Mouse (Mus musculus): ENCODE results near the gene Zfp810. TPM values are rescaled to one million over a fixed set of nuclear protein-coding genes. Genes with fewer than 3 reads are reported as not detected.
"Not testable (repeated sequence)": the region's sequence is repeated elsewhere in the genome, so short reads cannot be mapped to it uniquely, and the experiment has no call there.

The Zfp810 gene
- polyA plus RNA-seq, 1 experiment = 6.3 TPM

GRCm38 (mm10) chr9:22307920-22308262 is 443 bp upstream of the Zfp810 start:
- peak overlapping the region; percentile 90 for H3K4me3 ChIP-seq (ENCODE audit: insufficient read depth, low read depth, low read length)
- H3K27ac ChIP-seq (replicated peaks; ENCODE audit: low read depth, low read length); H3K4me1 ChIP-seq (ENCODE audit: control insufficient read depth, insufficient read depth, insufficient read length, low read length): not testable (repeated sequence)

GRCm38 (mm10) chr9:22306726-22307125 is 722 bp downstream of the Zfp810 start:
- Histone ChIP-seq H3K4me3 (ENCODE audit: insufficient read depth, low read depth, low read length) (peak overlapping the region; percentile 90), H3K27ac (replicated peaks; ENCODE audit: low read depth, low read length) (0 out of 2 replicates have a peak overlapping the region, but pooled peaks have one; percentile 29)

GRCm38 (mm10) chr9:22302199-22302598 is 5.2 kb downstream of the Zfp810 start:
- no peak overlapping the region for H3K27ac ChIP-seq (replicated peaks; ENCODE audit: low read depth, low read length)
- H3K4me1 ChIP-seq (ENCODE audit: control insufficient read depth, insufficient read depth, insufficient read length, low read length) = peaks cover 3% of the 10 kb centered on the region; the same call in 1 of the 2 replicates
- H3K4me3 ChIP-seq (ENCODE audit: insufficient read depth, low read depth, low read length) = no peak overlapping the region

More at GRCm38 (mm10) chr9:22306726-22307125, 722 bp downstream of the Zfp810 start:
- H3K4me1 ChIP-seq (ENCODE audit: control insufficient read depth, insufficient read depth, insufficient read length, low read length) = peaks cover 3% of the 10 kb centered on the region; the same call in 1 of the 2 replicates

GRCm38 (mm10) chr9:22278733-22279132 is 28.7 kb downstream of the Zfp810 start:
- H3K27ac ChIP-seq (replicated peaks; ENCODE audit: low read depth, low read length) = no peak overlapping the region
- no peak overlapping the region for H3K4me3 ChIP-seq (ENCODE audit: insufficient read depth, low read depth, low read length)
- H3K4me1 ChIP-seq (ENCODE audit: control insufficient read depth, insufficient read depth, insufficient read length, low read length) = no peaks in the 10 kb centered on the region

- no peak overlapping the region for H3K4me3 ChIP-seq (ENCODE audit: insufficient read depth, low read depth, low read length)
- H3K27ac ChIP-seq (replicated peaks; ENCODE audit: low read depth, low read length) = no peak overlapping the region
- H3K4me1 ChIP-seq (ENCODE audit: control insufficient read depth, insufficient read depth, insufficient read length, low read length) = no peaks in the 10 kb centered on the region
Observed at GRCm38 (mm10) chr9:22268886-22269285, 38.6 kb downstream of the Zfp810 start.

GRCm38 (mm10) chr9:22262611-22263010 is 44.8 kb downstream of the Zfp810 start:
- no peak overlapping the region for H3K27ac ChIP-seq (replicated peaks; ENCODE audit: low read depth, low read length)
- no peaks in the 10 kb centered on the region; the same call in 1 of the 2 replicates for H3K4me1 ChIP-seq (ENCODE audit: control insufficient read depth, insufficient read depth, insufficient read length, low read length)
- no peak overlapping the region for H3K4me3 ChIP-seq (ENCODE audit: insufficient read depth, low read depth, low read length)

GRCm38 (mm10) chr9:22261594-22261993 is 45.9 kb downstream of the Zfp810 start:
- no peak overlapping the region for H3K4me3 ChIP-seq (ENCODE audit: insufficient read depth, low read depth, low read length)
- no peaks in the 10 kb centered on the region; the same call in 1 of the 2 replicates for H3K4me1 ChIP-seq (ENCODE audit: control insufficient read depth, insufficient read depth, insufficient read length, low read length)
- no peak overlapping the region for H3K27ac ChIP-seq (replicated peaks; ENCODE audit: low read depth, low read length)

- Histone ChIP-seq H3K4me1 (ENCODE audit: control insufficient read depth, insufficient read depth, insufficient read length, low read length) (no peaks in the 10 kb centered on the region; the same call in 1 of the 2 replicates), H3K4me3 (ENCODE audit: insufficient read depth, low read depth, low read length) (peak overlapping the region; percentile 61; the same call in 1 of the 2 replicates), H3K27ac (replicated peaks; ENCODE audit: low read depth, low read length) (no peak overlapping the region)
Observed at GRCm38 (mm10) chr9:22260092-22260422, 47.4 kb downstream of the Zfp810 start.

GRCm38 (mm10) chr9:22259184-22260091 is 48.0 kb downstream of the Zfp810 start, which contains the start of gene Zfp599:
TSS of gene Zfp599 (minus strand) at chr9:22259895.
- no peak within 1 kb of the TSS for H3K27ac ChIP-seq (replicated peaks; ENCODE audit: low read depth, low read length)

GRCm38 (mm10) chr9:22258784-22259183 is 48.7 kb downstream of the Zfp810 start:
- Histone ChIP-seq H3K4me1 (ENCODE audit: control insufficient read depth, insufficient read depth, insufficient read length, low read length) (no peaks in the 10 kb centered on the region; the same call in 1 of the 2 replicates), H3K4me3 (ENCODE audit: insufficient read depth, low read depth, low read length) (no peak overlapping the region; the same call in 1 of the 2 replicates), H3K27ac (replicated peaks; ENCODE audit: low read depth, low read length) (no peak overlapping the region)

More at GRCm38 (mm10) chr9:22259184-22260091, 48.0 kb downstream of the Zfp810 start, which contains the start of gene Zfp599:
- no peaks in the 10 kb centered on the region; the same call in 1 of the 2 replicates for H3K4me1 ChIP-seq (ENCODE audit: control insufficient read depth, insufficient read depth, insufficient read length, low read length)
- peak within 1 kb of the TSS; percentile 61 for H3K4me3 ChIP-seq (ENCODE audit: insufficient read depth, low read depth, low read length)

- no peak overlapping the region for H3K27ac ChIP-seq (replicated peaks; ENCODE audit: low read depth, low read length)
- H3K4me3 ChIP-seq (ENCODE audit: insufficient read depth, low read depth, low read length) = no peak overlapping the region
- no peaks in the 10 kb centered on the region; the same call in 1 of the 2 replicates for H3K4me1 ChIP-seq (ENCODE audit: control insufficient read depth, insufficient read depth, insufficient read length, low read length)
Observed at GRCm38 (mm10) chr9:22256579-22256978, 50.9 kb downstream of the Zfp810 start.

GRCm38 (mm10) chr9:22244242-22244641 is 63.2 kb downstream of the Zfp810 start:
- Histone ChIP-seq H3K27ac (replicated peaks; ENCODE audit: low read depth, low read length) (no peak overlapping the region), H3K4me3 (ENCODE audit: insufficient read depth, low read depth, low read length) (no peak overlapping the region), H3K4me1 (ENCODE audit: control insufficient read depth, insufficient read depth, insufficient read length, low read length) (no peaks in the 10 kb centered on the region)

GRCm38 (mm10) chr9:22240001-22240400 is 67.4 kb downstream of the Zfp810 start:
- Histone ChIP-seq H3K4me3 (ENCODE audit: insufficient read depth, low read depth, low read length) (no peak overlapping the region), H3K27ac (replicated peaks; ENCODE audit: low read depth, low read length) (no peak overlapping the region), H3K4me1 (ENCODE audit: control insufficient read depth, insufficient read depth, insufficient read length, low read length) (no peaks in the 10 kb centered on the region)

GRCm38 (mm10) chr9:22230556-22230955 is 76.9 kb downstream of the Zfp810 start:
- no peaks in the 10 kb centered on the region for H3K4me1 ChIP-seq (ENCODE audit: control insufficient read depth, insufficient read depth, insufficient read length, low read length)
- H3K27ac ChIP-seq (replicated peaks; ENCODE audit: low read depth, low read length) = no peak overlapping the region
- H3K4me3 ChIP-seq (ENCODE audit: insufficient read depth, low read depth, low read length) = no peak overlapping the region

GRCm38 (mm10) chr9:22230061-22230460 is 77.4 kb downstream of the Zfp810 start:
- H3K27ac ChIP-seq (replicated peaks; ENCODE audit: low read depth, low read length) = no peak overlapping the region
- no peak overlapping the region for H3K4me3 ChIP-seq (ENCODE audit: insufficient read depth, low read depth, low read length)
- H3K4me1 ChIP-seq (ENCODE audit: control insufficient read depth, insufficient read depth, insufficient read length, low read length) = no peaks in the 10 kb centered on the region

Data from brown adipose tissue, adult 24 weeks (tissue).